ENCODE assay signal across 13 mouse cellular contexts in genomic region chr1:61779906-61780305, GRCm38 (mm10).
A peak's percentile ranks its signal among the peaks of the same experiment; 100 is the strongest.
DNase-seq lines count a peak whose midpoint lies in the region; ATAC-seq and TF ChIP-seq lines count a peak whose summit lies in the region.
"Had no signal": no experiment of that assay in that cellular context is flagged by ENCODE, and none has a peak within 500 bp of the region (broad histone marks: within the 10 kb centered on the region; RNA-seq: fewer than 3 reads in every experiment).

No protein-coding gene starts in this region.

- ATAC-seq in hindbrain, postnatal 0 days: no peak
- peak; percentile 88 for ATAC-seq in Patski
- peak; percentile 84; the same call in 1 of the 2 replicates for ATAC-seq in lung, embryonic 14.5 days (ENCODE audit: insufficient read depth)
- no peak for ATAC-seq in CD4-positive, CD25-positive, alpha-beta regulatory T cell, adult 4 months

- in situ Hi-C loops in Patski (cut with MboI; ENCODE audit: low pct_unique_long_range_greater_than_20kb): no loop called here

- H3K36me3 ChIP-seq in hindbrain, postnatal 0 days (ENCODE audit: insufficient read depth, low read length): no peaks in the 10 kb centered on the region
- no peaks in the 10 kb centered on the region for H3K36me3 ChIP-seq in hindbrain, embryonic 10.5 days
- H3K36me3 ChIP-seq in lung, embryonic 14.5 days (ENCODE audit: insufficient read depth): no peaks in the 10 kb centered on the region
- H3K36me3 ChIP-seq: G1E; hindbrain, embryonic 13.5 days had no signal

- no peak overlapping the region for H3K9ac ChIP-seq in hindbrain, postnatal 0 days (replicated peaks; ENCODE audit: low read length)
- no peak overlapping the region for H3K9ac ChIP-seq in lung, embryonic 14.5 days
- H3K9ac ChIP-seq: hindbrain, embryonic 13.5 days had no signal

- POLR2A ChIA-PET in Patski (lab: Charles Lee): no interaction called here

- TF ChIP-seq CTCF in hindbrain, postnatal 0 days (IDR thresholded peaks at IDR 0.05; ENCODE audit: low read depth): no peak
- no peak for TF ChIP-seq CTCF in Patski (IDR thresholded peaks at IDR 0.05)
- TF ChIP-seq CTCF in lung, embryonic 14.5 days (IDR thresholded peaks at IDR 0.05; ENCODE audit: low read depth): no peak

- H3K4me1 ChIP-seq in hindbrain, postnatal 0 days (ENCODE audit: insufficient read depth, low read length): no peaks in the 10 kb centered on the region
- no peaks in the 10 kb centered on the region for H3K4me1 ChIP-seq in hindbrain, embryonic 10.5 days (replicated peaks)
- no peaks in the 10 kb centered on the region for H3K4me1 ChIP-seq in lung, embryonic 14.5 days (ENCODE audit: insufficient read depth)

- no peak overlapping the region for H3K4me3 ChIP-seq in hindbrain, postnatal 0 days (ENCODE audit: low read length)
- H3K4me3 ChIP-seq in hindbrain, embryonic 10.5 days: no peak overlapping the region
- H3K4me3 ChIP-seq in lung, embryonic 14.5 days (ENCODE audit: low read depth, low read length): no peak overlapping the region
- H3K4me3 ChIP-seq: hindbrain, embryonic 13.5 days; left cerebral cortex, adult 2 months had no signal

- WGBS in hindbrain, postnatal 0 days: 30% methylated on average over 5 of the region's 5 CpGs
- WGBS in hindbrain, embryonic 10.5 days: 91% methylated on average over 5 of the region's 5 CpGs
- WGBS in lung, embryonic 14.5 days: 7% methylated on average over 5 of the region's 5 CpGs

- H3K27me3 ChIP-seq in hindbrain, postnatal 0 days (ENCODE audit: insufficient read depth, low read length): no peaks in the 10 kb centered on the region
- H3K27me3 ChIP-seq in hindbrain, embryonic 10.5 days (ENCODE audit: insufficient read depth, poor library complexity, severe bottlenecking): no peaks in the 10 kb centered on the region
- H3K27me3 ChIP-seq in Patski: no peaks in the 10 kb centered on the region
- no peaks in the 10 kb centered on the region for H3K27me3 ChIP-seq in lung, embryonic 14.5 days (ENCODE audit: insufficient read depth, low read length)
- H3K27me3 ChIP-seq: hindbrain, embryonic 13.5 days had no signal

- H3K4me2 ChIP-seq in hindbrain, postnatal 0 days (ENCODE audit: low read depth, low read length): no peak overlapping the region
- 0 out of 2 replicates have a peak overlapping the region, but pooled peaks have one; percentile 12 for H3K4me2 ChIP-seq in lung, embryonic 14.5 days
- H3K4me2 ChIP-seq: hindbrain, embryonic 13.5 days had no signal

- no peaks in the 10 kb centered on the region for H3K9me3 ChIP-seq in hindbrain, postnatal 0 days (ENCODE audit: low read length)
- no peaks in the 10 kb centered on the region for H3K9me3 ChIP-seq in hindbrain, embryonic 10.5 days
- H3K9me3 ChIP-seq in lung, embryonic 14.5 days (ENCODE audit: low read depth, low read length): no peaks in the 10 kb centered on the region
- H3K9me3 ChIP-seq: G1E; hindbrain, embryonic 13.5 days had no signal

- CTCF ChIA-PET in Patski (lab: Charles Lee): no interaction called here

- H3K27ac ChIP-seq in hindbrain, postnatal 0 days: no peak overlapping the region
- no peak overlapping the region for H3K27ac ChIP-seq in hindbrain, embryonic 10.5 days
- H3K27ac ChIP-seq in lung, embryonic 14.5 days (ENCODE audit: low read depth): peak overlapping the region; percentile 24; the same call in 1 of the 2 replicates
- H3K27ac ChIP-seq: hindbrain, embryonic 13.5 days; left cerebral cortex, adult 2 months; macrophage had no signal

- DNase-seq in hindbrain, postnatal 0 days (ENCODE audit: low spot score): peak; percentile 27
- no peak for DNase-seq in hindbrain, embryonic 10.5 days (ENCODE audit: low spot score)
- DNase-seq in 3T3-L1 (ENCODE audit: low read depth, low spot score) (peak; percentile 57), Patski (ENCODE audit: low read depth, low spot score) (peak; percentile 77)
- DNase-seq in lung, embryonic 14.5 days: peak; percentile 91
- no peak for DNase-seq in layer of hippocampus, adult 9-11 months
- DNase-seq: gastrocnemius, postnatal 36 days; thymus, adult 18-20 months had no signal

Comparison
In these comparisons a context has a peak if more than half of its experiments do, and no peak if none do; other contexts are left out.
1. DNase-seq: peak in hindbrain, postnatal 0 days (single experiment), 3T3-L1 (single experiment), Patski (single experiment) and lung, embryonic 14.5 days (single experiment); none in hindbrain, embryonic 10.5 days (single experiment) and layer of hippocampus, adult 9-11 months (single experiment).
2. ATAC-seq: peak in Patski (single experiment) and lung, embryonic 14.5 days (single experiment); none in hindbrain, postnatal 0 days (single experiment) and CD4-positive, CD25-positive, alpha-beta regulatory T cell, adult 4 months (single experiment).